Mouse (Mus musculus): Measurements from ENCODE around the gene Lamc2.

Lamc2 gene

GRCm38 (mm10) chr1:153127622-153128021 lies 58.6 kb downstream of the Lamc2 start:
- DNase-seq (ENCODE audit: low spot score) = no peak

- no peak for DNase-seq (ENCODE audit: low spot score)
Measured at GRCm38 (mm10) chr1:153126491-153127381, 59.5 kb downstream of the Lamc2 start.

DNA sequence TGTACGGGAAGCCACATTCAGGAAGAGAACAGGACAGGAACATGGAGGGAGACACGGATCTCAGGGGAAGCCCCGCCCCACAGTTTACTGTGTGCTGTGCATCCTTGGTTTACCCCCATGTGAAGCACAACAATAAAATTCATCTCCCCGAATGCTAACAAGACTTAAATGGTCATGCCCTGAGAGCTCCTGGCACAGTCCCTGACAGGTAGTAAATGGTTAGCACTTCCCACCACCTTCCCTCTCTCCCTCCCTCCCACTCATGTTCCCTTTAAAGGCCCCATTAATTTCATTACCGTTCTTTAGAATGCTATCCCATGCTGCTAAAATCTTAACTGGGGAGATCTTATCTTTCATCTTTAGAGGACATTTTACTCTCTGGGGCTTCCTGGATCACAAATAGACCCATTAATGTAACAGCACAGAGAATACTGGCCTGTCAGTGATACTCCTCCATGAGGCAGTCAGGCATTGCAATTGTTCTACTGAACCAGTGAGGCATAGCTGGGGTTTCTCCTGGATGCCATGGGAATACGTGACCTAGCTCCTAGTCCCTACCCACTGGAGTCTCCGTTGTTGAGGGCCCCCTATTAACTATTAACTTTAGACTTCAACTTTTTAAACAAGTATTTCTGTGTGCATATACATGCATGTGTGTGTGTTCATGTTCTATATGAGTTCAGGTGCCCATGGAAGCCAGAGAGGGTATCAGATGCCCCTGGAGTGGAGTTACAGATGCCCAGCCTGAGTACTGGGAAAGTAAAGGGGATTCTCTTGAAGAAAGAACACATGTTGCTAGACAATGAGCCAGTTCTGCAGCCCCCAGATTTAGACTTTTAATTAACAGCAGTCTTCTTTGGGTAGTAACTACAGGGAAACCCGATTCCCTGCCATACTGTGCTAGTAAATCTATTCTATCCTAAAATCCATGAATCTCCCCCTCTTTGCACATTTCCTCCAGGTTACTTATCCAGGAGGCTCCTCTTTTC lies 60.7 kb downstream of the Lamc2 start:
- no peak for DNase-seq (ENCODE audit: low spot score)

- no peak for DNase-seq (ENCODE audit: low spot score)
Measured at GRCm38 (mm10) chr1:153124502-153124901, 61.7 kb downstream of the Lamc2 start.

DNA sequence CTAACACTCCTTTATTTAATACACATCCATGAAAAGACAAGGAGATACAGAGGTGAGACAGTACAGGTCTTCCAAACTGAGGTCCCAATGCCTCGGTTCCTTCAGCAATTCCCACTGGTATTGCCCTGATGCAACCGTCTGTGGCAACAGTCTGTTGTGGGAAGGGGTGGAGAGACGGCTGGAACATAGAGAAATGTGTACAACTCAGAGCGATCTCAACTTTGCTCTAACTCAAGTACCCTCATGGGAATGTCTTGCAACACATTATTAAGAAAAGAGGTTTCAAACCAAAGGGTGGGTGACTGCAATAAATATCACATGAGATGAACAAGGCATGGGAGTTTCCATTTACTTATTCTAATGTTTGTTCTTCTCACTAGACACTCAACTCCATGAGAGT lies 63.5 kb downstream of the Lamc2 start:
- no peak for DNase-seq (ENCODE audit: low spot score)

DNA sequence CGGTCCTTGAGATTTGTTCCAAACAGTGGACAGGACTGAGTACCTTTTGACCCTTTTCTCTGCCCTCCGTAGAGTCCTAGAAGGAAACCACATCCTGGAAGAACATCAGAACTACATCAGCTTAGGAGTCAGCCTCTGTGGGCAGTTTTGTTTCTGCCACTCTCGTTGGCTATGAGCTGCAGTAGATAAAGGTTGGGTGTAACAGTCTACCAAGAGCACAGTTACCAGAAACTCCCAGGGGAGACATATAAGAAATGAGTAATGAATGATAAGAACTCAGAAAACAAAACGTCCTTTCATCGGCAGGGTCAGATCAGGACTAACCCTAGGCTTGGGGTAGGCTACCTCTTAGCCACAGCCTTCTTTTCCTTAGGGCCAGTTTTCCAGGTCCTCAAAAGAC lies 64.9 kb downstream of the Lamc2 start:
- no peak for DNase-seq (ENCODE audit: low spot score)

DNA sequence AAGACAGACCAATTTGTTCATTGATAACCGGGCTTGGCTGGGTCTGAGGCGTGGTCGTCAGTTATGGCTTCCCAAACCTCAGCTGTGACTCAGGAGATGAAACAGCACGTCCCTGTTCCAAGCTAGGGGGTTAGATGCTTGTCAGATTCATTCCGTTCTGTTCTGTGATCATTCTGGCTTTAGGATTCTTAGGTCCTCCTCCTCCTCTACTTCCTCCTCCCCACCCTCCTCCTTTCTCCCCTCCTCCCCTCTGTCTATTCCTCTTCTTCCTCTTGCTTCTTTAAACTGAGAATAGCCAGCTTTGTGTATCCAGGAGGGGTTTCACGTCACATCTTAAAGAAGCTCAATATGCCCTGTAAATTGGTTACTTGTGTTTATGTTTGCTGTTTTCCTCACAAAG lies 65.7 kb downstream of the Lamc2 start:
- no peak for DNase-seq (ENCODE audit: low spot score)

DNA sequence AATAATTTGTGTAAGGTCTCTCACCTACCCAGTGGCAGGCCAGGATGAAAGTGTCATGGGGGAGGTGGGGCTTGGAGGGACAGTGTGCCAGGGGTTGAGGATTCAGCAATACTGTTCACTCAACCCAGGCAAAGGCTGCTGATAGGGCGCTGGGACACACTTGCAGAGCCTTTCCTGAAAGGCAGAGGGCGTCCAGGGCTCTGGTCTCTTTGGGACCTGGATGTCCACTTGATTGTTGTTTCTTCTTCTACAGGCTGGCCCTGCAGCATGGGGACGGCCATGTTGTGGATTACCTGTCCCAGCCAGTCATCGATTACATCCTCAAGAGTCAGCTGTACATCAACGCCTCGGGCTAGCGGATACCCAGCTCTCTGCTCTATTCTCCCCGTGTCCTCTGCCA lies 70.9 kb downstream of the Lamc2 start:
- DNase-seq (ENCODE audit: low spot score) = no peak

- DNase-seq (ENCODE audit: low spot score) = no peak
Measured at GRCm38 (mm10) chr1:153111596-153111995, 74.7 kb downstream of the Lamc2 start.

- no peak for DNase-seq (ENCODE audit: low spot score)
Measured at GRCm38 (mm10) chr1:153109836-153110235, 76.4 kb downstream of the Lamc2 start.

DNA sequence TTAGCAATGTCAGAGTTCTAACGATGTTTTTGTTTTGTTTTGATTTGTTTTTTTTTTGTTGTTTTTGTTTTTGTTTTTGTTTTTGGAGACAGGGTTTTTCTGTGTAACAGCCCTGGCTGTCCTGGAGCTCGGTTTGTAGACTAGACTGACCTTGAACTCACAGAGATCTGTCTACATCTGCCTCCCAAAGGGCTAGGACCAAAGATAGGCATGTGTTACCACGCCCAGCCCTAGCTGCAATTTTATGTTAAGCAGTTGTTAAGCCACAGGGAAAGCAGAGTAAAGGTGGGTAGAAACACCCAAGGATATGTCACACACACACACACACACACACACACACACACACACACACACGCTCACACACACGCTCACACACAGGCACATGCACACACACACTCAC lies 76.9 kb downstream of the Lamc2 start:
- no peak for DNase-seq (ENCODE audit: low spot score)

DNA sequence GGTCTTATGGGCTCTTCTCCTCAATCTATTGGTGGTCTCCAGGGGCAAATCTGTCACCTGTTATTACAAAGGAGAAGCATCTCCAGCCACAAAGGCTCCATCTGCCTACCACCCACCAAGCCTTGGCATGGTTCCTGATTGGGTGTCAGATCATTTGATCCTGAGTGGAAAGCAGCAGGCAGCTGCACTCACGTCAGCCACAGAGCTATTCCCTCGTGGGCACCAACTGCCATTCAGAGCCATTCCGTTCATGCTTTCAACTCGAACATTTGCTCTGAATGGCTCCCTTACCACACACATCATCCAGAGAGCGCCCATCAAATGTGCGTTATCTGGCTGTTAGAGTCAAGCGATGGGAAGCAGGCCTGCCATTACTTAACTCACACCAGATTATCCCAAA lies 78.4 kb downstream of the Lamc2 start:
- DNase-seq (ENCODE audit: low spot score) = peak; percentile 22

- DNase-seq (ENCODE audit: low spot score) = no peak
Measured at GRCm38 (mm10) chr1:153104804-153105203, 81.4 kb downstream of the Lamc2 start.

GRCm38 (mm10) chr1:153103186-153103554 lies 83.1 kb downstream of the Lamc2 start:
- DNase-seq (ENCODE audit: low spot score) = no peak

DNA sequence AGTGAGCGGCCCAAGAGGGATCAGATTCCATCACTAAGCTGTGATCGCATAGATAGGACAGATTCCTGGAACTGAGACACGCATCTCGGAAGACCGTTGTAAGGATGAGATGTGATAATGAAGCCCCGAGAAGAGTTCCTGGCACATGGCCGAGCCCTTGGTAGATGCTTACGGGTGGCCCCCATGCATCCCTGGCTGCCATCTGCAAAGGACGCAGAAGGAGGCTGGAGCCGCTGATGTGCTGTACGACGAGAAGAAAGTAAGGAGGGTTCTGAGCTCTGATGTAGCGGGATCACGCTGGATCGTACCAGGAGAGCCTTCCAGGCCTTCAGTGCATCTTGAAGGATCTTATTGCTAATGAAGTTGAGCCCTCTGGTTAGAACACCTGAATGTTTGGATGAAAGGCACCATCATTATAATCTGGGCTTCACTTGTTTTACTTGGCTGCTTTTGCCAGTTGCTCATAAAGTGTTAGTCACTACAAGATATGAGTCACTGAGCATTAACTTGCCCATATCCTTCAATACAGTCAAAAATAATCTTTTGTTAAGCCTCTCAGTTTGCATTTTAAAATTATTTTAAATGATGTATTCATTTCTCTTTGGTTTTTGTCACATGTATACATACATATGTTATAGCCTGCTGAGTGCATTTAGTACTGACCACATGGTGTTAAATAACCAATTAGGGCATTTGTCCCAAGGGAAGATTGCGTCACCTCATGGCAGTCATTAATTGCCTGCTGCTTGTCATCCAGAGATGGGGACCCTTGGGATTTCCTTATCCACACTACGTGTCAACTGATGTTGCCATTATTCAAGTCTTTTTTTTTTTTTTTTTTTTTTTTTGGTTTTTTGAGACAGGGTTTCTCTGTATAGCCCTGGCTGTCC lies 83.7 kb downstream of the Lamc2 start:
- DNase-seq (ENCODE audit: low spot score) = no peak

GRCm38 (mm10) chr1:153101327-153101880 lies 84.8 kb downstream of the Lamc2 start:
- DNase-seq (ENCODE audit: low spot score) = peak; percentile 35

- no peak for DNase-seq (ENCODE audit: low spot score)
Measured at GRCm38 (mm10) chr1:153100912-153101311, 85.3 kb downstream of the Lamc2 start.

DNA sequence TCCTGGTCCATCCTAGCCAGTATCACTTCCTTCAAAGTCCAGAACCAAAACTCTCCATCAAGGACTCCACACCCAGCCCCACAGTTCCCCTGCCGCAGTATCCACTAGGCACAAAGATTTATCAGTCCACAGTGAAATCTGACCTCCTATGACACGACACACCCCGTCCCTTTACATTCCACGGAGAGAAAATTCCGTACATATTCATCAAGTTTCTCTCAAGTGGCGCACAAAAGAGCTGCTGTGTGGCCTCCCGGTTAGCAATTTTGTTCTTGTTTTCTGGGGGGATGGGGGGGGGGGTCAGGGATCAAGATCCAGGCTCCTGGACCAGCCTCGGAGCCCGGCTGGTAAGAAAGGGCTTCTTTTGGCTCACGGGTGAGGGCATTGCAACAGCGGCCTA lies 87.7 kb downstream of the Lamc2 start:
- no peak for DNase-seq (ENCODE audit: low spot score)

DNA sequence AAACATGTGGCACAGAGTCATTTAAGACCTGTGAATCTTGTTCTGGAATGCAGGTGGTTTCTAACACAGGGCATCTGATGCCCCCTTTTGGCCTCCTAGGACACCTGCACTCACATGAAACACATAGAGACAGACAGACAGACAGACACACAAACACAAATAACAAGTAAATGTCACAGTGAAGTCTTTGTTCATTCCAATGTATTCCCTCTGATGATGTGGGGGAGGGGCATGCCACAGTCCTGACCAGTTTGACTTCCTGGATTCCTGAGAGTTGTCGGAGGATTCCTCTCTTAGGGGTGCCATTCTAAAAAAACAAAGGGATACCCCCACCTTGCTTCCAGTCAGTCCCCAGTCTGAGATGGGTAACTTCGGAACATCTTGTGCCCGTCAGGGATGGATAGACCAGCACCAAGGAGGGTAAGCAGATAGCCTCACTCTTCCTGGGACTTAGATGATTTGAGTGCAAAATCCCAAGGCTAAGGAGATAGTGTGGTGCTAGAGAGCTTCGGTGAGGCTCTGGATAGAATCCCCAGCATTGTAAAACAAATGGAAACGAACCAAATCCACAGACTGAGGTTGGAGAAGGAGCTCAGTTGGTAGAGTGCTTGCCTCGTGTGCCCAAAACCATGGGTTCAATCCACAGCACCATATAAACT lies 89.1 kb downstream of the Lamc2 start:
- no peak for DNase-seq (ENCODE audit: low spot score)

DNA sequence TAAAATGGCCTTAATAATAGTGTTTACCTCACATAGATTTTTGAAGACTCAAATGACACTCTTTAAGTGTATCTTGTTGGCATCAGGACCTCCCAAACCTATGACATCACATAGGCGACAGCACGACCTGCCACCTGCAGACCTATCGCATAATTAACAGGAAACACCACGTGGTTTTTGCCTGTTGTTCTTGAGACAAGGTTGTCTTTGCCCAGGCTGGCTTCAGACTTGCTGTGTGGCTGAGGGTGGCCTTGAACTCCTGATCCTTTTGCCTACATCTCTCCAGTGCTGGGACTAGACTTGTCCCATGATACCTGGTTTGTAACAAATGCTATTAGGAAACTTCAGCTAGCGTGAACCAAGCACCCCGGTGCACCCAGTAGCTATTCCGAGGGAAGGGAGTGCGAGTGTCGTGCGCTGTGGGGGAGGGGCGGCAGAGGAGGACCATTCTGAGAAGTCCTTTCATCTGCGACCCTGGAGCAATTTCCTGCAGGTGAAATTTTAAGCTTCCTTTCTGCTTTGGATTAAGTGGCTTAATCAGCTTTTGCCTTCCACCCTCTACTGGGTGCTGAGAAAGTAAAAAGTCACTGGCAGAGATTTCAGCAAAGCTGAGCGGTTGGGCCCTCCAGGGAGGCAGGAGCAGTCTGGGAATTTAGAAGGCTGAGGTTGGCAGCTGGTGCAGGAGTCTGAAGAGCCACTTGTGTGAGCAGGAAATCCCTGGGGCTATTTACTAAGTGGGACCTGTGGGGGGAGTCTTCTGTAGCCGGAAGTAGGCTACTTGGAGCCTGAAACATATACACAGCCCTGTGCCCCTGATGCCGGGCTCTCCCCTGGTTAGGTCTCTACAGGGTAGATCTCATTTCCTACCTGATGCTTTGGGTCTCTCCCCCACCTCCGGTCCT lies 90.2 kb downstream of the Lamc2 start:
- no peak for DNase-seq (ENCODE audit: low spot score)
